Mouse (Mus musculus): Measurements from ENCODE around the gene Unc5a. TPM values are rescaled to one million over a fixed set of nuclear protein-coding genes. Genes with fewer than 3 reads are reported as not detected.
A peak's percentile ranks its signal among the peaks of the same experiment; 100 is the strongest.

The Unc5a gene
- 2.9 and 4.3 TPM in 2 replicates for polyA plus RNA-seq (2016; fragmentation: Nextera tagmentation; extraction: Ambion mirVana)

DNA sequence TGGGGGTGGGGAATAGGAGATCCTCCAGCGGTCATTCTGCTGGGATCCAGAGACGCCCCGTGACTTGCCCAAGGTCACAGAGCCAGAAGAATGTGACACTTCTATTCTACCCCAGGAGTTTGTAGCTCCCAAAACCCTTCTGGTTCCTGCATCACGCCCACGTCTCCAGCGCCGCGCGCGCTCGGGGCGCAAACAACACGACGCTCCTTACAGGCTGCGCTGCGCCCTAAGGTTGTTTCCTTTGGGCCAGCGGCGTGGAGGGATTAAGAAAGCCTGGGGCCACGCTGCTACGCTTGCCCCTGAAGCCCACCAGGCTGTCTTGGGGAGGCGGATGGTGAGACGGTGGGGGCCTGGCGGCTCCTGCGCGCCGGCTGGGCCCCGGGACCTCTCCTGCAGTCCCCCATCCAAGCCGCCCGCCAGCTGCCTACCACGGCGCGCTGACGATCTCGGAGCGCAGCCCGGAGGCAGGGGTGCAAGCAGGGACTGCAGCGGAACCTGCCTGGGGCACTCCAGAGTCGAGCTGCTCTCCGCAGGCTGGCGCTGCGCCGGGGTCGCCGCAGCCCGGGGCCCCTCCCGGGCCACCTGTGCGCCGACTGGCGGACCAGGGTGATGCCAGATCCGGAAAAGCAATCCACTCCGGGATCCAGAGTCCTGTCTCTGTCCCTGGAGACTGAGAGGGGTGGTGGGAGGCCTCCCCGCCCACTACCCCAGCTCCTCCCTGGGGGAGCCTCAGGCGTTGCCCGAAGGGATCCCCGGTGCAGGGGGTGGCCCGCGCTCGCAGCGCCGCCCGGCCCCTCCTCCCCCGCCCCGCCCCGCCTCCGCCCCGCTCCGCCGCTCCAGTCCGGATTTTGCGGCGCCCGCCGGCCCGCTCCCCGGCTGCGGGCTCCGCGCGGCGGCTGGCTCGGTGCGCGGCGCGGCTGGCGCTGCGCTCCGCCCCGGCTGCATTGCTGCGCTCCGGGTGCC lies at the start of gene Unc5a:
Unc5a (plus strand) TSS at position 881 of the 963 bp plus-strand sequence.
- Histone ChIP-seq H3K4me3 (peak within 1 kb of the TSS; percentile 61), H3K36me3 (no peaks in the 10 kb centered on the region), H3K9me3 (replicated peaks) (no peaks in the 10 kb centered on the region), H3K4me1 (replicated peaks) (peaks cover 27% of the 10 kb centered on the region), H3K27ac (ENCODE audit: poor library complexity, severe bottlenecking) (no peak within 1 kb of the TSS), H3K9ac (peak within 1 kb of the TSS; percentile 46), H3K27me3 (replicated peaks) (peaks cover 98% of the 10 kb centered on the region), H3K4me2 (peak within 1 kb of the TSS; percentile 93)
- under 1% methylated on average over 74 of the region's 91 CpGs for WGBS
- ATAC-seq (ENCODE audit: insufficient number of reproducible peaks, low FRiP score), result peak; percentile 19; the same call in 1 of the 2 replicates

DNA sequence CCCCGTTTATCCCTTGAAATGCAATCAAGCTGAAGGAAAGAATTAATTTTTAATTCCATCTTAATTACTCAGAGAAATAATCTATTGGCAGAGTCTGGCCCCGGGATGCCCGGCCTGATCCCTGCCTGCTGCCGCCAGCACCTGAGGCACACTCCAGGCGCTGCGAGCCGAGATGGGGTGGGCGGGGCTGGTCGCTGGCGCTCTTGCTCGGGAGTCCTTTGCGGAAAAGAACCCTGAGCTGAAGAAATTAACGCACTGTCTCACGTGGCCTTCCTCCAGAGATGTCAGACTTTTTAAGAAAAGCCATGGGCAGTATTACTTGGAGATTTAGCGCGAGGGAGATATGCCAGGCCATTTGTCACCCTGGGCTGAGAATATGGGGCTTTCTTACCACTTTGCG lies 37.2 kb upstream of the Unc5a start:
- H3K27me3 ChIP-seq (replicated peaks), result peaks cover 67% of the 10 kb centered on the region

DNA sequence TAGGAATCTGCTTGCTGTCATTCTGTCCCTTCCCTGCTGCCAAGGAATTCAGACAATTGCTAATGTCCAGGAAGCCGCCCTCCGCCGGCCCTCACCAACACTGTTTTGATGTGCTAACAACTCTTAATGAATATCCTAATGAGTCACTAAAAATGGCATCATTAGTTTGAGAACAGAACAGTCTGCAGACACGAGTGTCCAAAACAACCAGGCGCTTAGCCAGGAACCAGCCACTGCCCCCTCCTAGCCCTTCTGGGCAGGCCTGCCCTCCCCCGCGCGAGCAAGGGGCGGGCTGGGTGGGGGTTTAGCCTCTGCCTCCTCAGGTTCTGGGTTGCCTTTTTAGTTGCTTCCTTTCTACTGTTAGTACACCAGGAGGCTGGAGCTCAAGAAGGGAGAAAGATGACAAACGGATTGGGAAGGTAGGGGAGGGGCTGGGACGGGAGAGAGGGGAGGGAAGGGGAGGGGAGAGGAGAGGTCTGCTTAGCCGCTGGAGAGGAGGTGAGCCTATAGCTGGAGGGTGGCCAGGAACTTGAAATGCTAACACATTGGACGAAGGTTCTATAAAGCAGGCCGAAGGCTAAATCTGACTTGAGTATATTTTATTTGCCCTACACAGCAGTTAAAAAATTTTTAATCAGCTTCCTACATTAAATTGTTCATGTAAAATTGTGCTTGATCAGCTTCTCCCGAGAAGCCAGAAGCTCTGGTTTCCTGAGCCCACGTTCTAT lies 36.2 kb upstream of the Unc5a start:
- no peaks in the 10 kb centered on the region for H3K36me3 ChIP-seq
- 0 out of 2 replicates have a peak, but pooled peaks cover 6% of the 10 kb centered on the region for H3K9me3 ChIP-seq (replicated peaks)
- H3K4me1 ChIP-seq (replicated peaks), result 0 out of 2 replicates have a peak, but pooled peaks cover 4% of the 10 kb centered on the region
- H3K4me2 ChIP-seq, result no peak overlapping the region
- no peak overlapping the region for H3K4me3 ChIP-seq
- WGBS, result 12% methylated on average over 16 of the region's 16 CpGs
- H3K27me3 ChIP-seq (replicated peaks), result peaks cover 57% of the 10 kb centered on the region
- no peak for ATAC-seq (ENCODE audit: insufficient number of reproducible peaks, low FRiP score)
- no peak overlapping the region for H3K27ac ChIP-seq (ENCODE audit: poor library complexity, severe bottlenecking)
- H3K9ac ChIP-seq, result no peak overlapping the region

More for the DNA sequence above, 37.2 kb upstream of the Unc5a start:
- Histone ChIP-seq H3K36me3 (no peaks in the 10 kb centered on the region), H3K9ac (no peak overlapping the region), H3K27ac (ENCODE audit: poor library complexity, severe bottlenecking) (no peak overlapping the region), H3K4me3 (no peak overlapping the region), H3K9me3 (replicated peaks) (0 out of 2 replicates have a peak, but pooled peaks cover 6% of the 10 kb centered on the region), H3K4me1 (replicated peaks) (0 out of 2 replicates have a peak, but pooled peaks cover 4% of the 10 kb centered on the region), H3K4me2 (no peak overlapping the region)
- 4% methylated on average over 17 of the region's 17 CpGs for WGBS
- ATAC-seq (ENCODE audit: insufficient number of reproducible peaks, low FRiP score), result no peak

DNA sequence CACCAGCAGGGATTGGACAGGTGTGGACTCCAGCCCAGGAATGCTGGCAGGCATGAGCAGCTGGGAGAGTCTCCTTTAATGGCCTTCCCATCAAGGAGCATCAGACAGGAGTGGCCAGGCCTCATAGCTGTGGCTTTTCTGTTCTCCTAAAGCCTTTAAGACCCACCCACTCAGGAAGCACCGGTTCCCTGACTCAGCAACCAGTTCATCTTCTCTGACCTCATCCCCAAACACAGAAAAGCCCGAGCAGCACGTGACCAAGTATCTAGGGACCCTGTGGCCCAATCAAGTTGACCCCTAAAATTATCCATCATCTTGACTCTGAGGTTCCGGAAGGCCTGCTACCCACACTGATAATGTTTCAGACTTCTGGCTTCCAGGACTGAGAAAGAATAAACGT lies 32.6 kb upstream of the Unc5a start:
- H3K4me3 ChIP-seq, result no peak overlapping the region
- H3K9ac ChIP-seq, result no peak overlapping the region
- 57% methylated on average over 5 of the region's 5 CpGs for WGBS
- H3K27ac ChIP-seq (ENCODE audit: poor library complexity, severe bottlenecking), result no peak overlapping the region
- peaks cover 33% of the 10 kb centered on the region for H3K27me3 ChIP-seq (replicated peaks)
- 0 out of 2 replicates have a peak, but pooled peaks cover 6% of the 10 kb centered on the region for H3K9me3 ChIP-seq (replicated peaks)
- no peak for ATAC-seq (ENCODE audit: insufficient number of reproducible peaks, low FRiP score)
- H3K36me3 ChIP-seq, result no peaks in the 10 kb centered on the region
- H3K4me1 ChIP-seq (replicated peaks), result 0 out of 2 replicates have a peak, but pooled peaks cover 4% of the 10 kb centered on the region
- no peak overlapping the region for H3K4me2 ChIP-seq

DNA sequence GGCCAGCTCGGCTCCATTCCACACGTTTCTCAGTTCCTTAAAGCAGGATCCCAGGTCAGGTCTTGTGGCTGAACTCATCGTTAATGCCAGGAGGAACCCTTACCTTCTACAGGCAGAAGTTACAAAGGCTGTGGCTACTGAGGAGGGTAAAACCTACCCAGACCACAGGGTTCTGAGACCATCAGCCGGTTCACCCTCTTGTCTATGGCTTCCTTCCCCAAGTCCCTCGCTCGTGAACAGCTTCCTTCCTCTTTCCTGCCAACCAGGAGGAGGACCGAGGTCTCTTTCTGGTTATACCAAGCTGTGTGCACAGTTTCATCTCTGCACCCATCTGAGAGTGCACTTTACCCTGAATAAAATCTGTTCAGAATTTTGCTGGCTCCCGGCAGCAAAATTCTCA lies 30.3 kb upstream of the Unc5a start:
- H3K4me2 ChIP-seq, result no peak overlapping the region
- no peak overlapping the region for H3K27ac ChIP-seq (ENCODE audit: poor library complexity, severe bottlenecking)
- H3K27me3 ChIP-seq (replicated peaks), result peaks cover 11% of the 10 kb centered on the region
- H3K9me3 ChIP-seq (replicated peaks), result 0 out of 2 replicates have a peak, but pooled peaks cover 6% of the 10 kb centered on the region
- 60% methylated on average over 8 of the region's 8 CpGs for WGBS
- H3K4me3 ChIP-seq, result no peak overlapping the region
- no peaks in the 10 kb centered on the region for H3K4me1 ChIP-seq (replicated peaks)
- no peak for ATAC-seq (ENCODE audit: insufficient number of reproducible peaks, low FRiP score)
- no peak overlapping the region for H3K9ac ChIP-seq
- no peaks in the 10 kb centered on the region for H3K36me3 ChIP-seq

DNA sequence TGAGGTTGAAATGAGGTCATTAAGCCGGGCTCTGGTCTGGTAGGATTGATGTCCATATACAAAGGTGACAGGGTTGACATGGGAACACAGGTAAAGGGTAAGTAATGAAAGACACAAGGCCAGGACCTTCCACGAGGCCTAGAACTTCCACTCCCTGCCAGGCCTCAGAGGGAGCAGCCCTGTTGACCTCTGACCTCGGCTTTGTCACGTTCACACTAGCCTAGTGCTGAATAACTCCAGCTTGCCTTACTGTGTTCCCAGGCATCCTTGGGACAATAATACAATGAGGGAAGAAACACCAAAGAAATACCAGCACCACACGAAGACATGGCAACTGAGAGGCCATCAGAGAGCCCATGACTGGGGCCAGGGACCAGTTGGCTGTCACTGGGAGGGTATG lies 29.5 kb upstream of the Unc5a start:
- 0 out of 2 replicates have a peak, but pooled peaks cover 6% of the 10 kb centered on the region for H3K9me3 ChIP-seq (replicated peaks)
- 54% methylated on average over 5 of the region's 5 CpGs for WGBS
- H3K9ac ChIP-seq, result no peak overlapping the region
- no peak overlapping the region for H3K4me3 ChIP-seq
- H3K36me3 ChIP-seq, result no peaks in the 10 kb centered on the region
- no peak for ATAC-seq (ENCODE audit: insufficient number of reproducible peaks, low FRiP score)
- no peak overlapping the region for H3K27ac ChIP-seq (ENCODE audit: poor library complexity, severe bottlenecking)
- H3K4me1 ChIP-seq (replicated peaks), result no peaks in the 10 kb centered on the region
- H3K4me2 ChIP-seq, result no peak overlapping the region
- H3K27me3 ChIP-seq (replicated peaks), result 0 out of 2 replicates have a peak, but pooled peaks cover 5% of the 10 kb centered on the region

DNA sequence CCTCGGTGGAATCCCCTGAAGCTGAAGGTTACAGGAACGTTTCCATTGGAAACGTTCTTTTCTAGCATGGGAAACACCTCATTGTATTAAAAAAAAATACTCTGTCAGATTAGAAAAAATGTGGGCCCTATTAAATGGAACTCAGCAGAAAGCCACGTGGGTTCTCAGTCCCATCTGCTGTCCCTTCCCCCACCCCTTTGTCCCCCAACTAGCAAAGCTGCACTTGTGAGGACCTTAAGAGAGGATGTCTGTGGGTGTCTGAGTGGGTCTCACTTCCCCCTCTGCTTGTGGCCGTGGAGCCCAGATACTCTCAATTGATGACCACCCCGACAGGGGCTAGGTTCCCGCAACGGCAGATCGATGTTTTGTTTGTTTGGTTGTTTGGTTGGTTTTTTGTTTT lies 27.5 kb upstream of the Unc5a start:
- ATAC-seq (ENCODE audit: insufficient number of reproducible peaks, low FRiP score), result no peak
- Histone ChIP-seq H3K27me3 (replicated peaks) (0 out of 2 replicates have a peak, but pooled peaks cover 3% of the 10 kb centered on the region), H3K4me3 (no peak overlapping the region), H3K9ac (no peak overlapping the region), H3K4me1 (replicated peaks) (no peaks in the 10 kb centered on the region), H3K36me3 (no peaks in the 10 kb centered on the region), H3K27ac (ENCODE audit: poor library complexity, severe bottlenecking) (no peak overlapping the region), H3K4me2 (no peak overlapping the region), H3K9me3 (replicated peaks) (no peaks in the 10 kb centered on the region)
- 79% methylated on average over 9 of the region's 9 CpGs for WGBS

DNA sequence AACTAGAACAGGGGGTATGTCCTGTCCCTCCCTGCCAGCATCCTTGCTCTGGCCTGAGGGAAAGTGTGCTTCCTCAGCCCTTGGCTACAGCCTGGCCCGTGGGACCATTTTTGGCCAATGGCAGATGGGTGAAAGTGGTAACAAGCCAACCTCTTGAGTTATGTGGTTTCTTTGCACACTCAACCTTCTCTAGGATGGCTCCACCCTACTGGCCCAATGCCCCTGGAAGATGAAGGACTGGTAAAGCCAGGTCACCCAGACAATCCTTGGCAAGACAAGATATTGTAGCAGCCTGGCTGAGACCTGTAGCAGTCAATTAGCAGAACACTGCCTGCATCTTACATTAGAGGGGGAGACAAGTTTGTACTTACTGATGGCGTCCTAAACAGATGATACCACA lies 25.5 kb upstream of the Unc5a start:
- Histone ChIP-seq H3K27me3 (replicated peaks) (0 out of 2 replicates have a peak, but pooled peaks cover 3% of the 10 kb centered on the region), H3K4me3 (no peak overlapping the region), H3K36me3 (no peaks in the 10 kb centered on the region), H3K9me3 (replicated peaks) (no peaks in the 10 kb centered on the region), H3K9ac (no peak overlapping the region), H3K4me1 (replicated peaks) (no peaks in the 10 kb centered on the region), H3K4me2 (no peak overlapping the region), H3K27ac (ENCODE audit: poor library complexity, severe bottlenecking) (no peak overlapping the region)
- ATAC-seq (ENCODE audit: insufficient number of reproducible peaks, low FRiP score), result no peak
- 77% methylated on average over 2 of the region's 2 CpGs for WGBS

DNA sequence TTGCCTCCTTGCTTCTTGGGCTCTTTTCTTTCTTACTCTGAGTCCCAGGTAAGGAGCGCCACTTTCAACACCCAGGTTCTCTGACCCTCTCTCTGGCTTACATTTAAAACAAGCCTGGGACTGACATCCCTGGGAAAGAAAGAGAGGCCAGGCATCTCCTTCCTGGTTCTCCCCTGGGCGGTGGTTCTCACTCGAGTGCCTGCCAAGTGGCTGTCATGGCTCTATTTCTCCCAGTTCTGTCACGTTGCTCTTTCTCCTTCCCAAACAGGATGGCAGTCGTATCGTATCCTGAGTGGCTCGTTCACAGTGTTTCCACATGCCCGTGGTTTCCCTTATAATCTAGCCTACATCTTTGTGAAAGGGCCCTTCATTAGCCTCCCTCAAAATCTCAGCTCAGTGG lies 23.7 kb upstream of the Unc5a start:
- WGBS, result 37% methylated on average over 8 of the region's 8 CpGs
- no peak for ATAC-seq (ENCODE audit: insufficient number of reproducible peaks, low FRiP score)
- no peak overlapping the region for H3K4me2 ChIP-seq
- H3K27ac ChIP-seq (ENCODE audit: poor library complexity, severe bottlenecking), result no peak overlapping the region
- H3K27me3 ChIP-seq (replicated peaks), result 0 out of 2 replicates have a peak, but pooled peaks cover 3% of the 10 kb centered on the region
- no peak overlapping the region for H3K4me3 ChIP-seq
- H3K4me1 ChIP-seq (replicated peaks), result no peaks in the 10 kb centered on the region
- no peaks in the 10 kb centered on the region for H3K9me3 ChIP-seq (replicated peaks)
- no peak overlapping the region for H3K9ac ChIP-seq
- H3K36me3 ChIP-seq, result no peaks in the 10 kb centered on the region

DNA sequence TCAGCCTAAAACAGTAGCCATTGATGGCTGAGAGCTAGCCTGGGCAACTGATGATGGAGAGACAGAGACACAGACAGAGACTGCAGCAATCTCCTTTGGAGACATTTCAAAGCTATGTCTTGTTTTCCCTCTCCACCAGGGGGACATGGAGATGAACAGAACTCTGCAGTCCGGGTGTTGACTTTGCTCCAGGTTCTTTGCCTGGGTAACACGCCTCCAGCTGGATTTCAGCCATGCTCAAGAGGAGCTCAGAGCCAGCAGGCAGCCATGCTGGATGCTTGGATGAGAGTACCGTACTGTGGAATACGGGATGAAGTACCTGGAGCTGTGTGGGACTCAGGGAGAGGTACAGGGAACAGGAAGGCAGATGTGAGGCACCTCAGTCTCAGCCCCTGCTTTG lies 22.6 kb upstream of the Unc5a start:
- H3K4me2 ChIP-seq, result no peak overlapping the region
- H3K9ac ChIP-seq, result no peak overlapping the region
- H3K27ac ChIP-seq (ENCODE audit: poor library complexity, severe bottlenecking), result no peak overlapping the region
- WGBS, result 53% methylated on average over 4 of the region's 4 CpGs
- no peaks in the 10 kb centered on the region for H3K36me3 ChIP-seq
- H3K4me3 ChIP-seq, result no peak overlapping the region
- no peak for ATAC-seq (ENCODE audit: insufficient number of reproducible peaks, low FRiP score)
- no peaks in the 10 kb centered on the region for H3K4me1 ChIP-seq (replicated peaks)
- H3K27me3 ChIP-seq (replicated peaks), result 0 out of 2 replicates have a peak, but pooled peaks cover 3% of the 10 kb centered on the region
- no peaks in the 10 kb centered on the region for H3K9me3 ChIP-seq (replicated peaks)

DNA sequence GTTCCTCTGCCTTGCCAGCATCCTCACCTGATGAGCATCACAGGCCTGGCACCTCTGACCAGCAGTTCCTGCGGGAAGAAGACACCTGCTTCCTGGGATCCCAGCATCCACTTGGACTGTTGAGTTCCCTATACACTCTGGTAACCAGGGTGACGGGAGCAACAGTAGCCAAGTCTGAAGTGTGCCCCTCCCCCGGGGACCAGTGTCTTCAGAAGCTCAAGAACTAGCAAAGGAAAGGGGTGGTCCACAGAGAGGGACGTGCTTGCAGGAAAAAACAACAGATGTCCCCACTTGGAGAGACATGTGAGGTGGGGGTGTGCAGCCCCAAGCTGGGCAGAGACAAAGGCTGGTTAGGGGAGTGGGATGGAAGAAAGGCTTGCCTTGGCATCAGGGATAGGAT lies 19.1 kb upstream of the Unc5a start:
- Histone ChIP-seq H3K36me3 (no peaks in the 10 kb centered on the region), H3K27ac (ENCODE audit: poor library complexity, severe bottlenecking) (no peak overlapping the region), H3K4me1 (replicated peaks) (no peaks in the 10 kb centered on the region), H3K27me3 (replicated peaks) (peaks cover 26% of the 10 kb centered on the region), H3K9ac (no peak overlapping the region), H3K9me3 (replicated peaks) (no peaks in the 10 kb centered on the region), H3K4me3 (no peak overlapping the region), H3K4me2 (no peak overlapping the region)
- ATAC-seq (ENCODE audit: insufficient number of reproducible peaks, low FRiP score), result no peak
- WGBS, result 46% methylated on average over 4 of the region's 4 CpGs

Data from heart, embryonic 12.5 days (tissue).